Mouse (Mus musculus): Measurements from ENCODE around the gene Trim46.
A peak's percentile ranks its signal among the peaks of the same experiment; 100 is the strongest.
"Not testable (repeated sequence)": the region's sequence is repeated elsewhere in the genome, so short reads cannot be mapped to it uniquely, and the experiment has no call there.

Gene Trim46

DNA sequence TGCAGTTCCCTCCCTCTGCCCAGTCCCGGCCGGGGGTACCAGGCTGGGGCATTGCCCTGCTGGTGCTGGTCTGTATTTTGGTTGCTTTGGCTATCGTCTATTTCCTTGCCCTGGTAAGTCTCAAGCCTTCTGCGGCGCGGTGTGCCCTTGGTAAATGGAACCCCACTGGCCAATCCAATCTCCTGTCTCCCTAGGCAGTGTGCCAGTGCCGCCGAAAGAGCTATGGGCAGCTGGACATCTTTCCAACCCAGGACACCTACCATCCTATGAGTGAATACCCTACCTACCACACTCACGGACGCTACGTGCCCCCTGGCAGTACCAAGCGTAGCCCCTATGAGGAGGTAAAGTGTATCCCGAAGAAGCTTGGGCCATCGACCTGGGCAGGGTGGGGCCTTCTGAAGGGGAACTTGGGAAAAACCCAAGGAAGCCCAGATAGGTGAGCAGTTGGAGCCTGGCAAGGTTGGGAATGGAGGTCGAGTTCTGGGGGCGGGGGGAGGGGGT, 14.3 kb downstream of the Trim46 start:
- peak; percentile 92 for DNase-seq

DNA sequence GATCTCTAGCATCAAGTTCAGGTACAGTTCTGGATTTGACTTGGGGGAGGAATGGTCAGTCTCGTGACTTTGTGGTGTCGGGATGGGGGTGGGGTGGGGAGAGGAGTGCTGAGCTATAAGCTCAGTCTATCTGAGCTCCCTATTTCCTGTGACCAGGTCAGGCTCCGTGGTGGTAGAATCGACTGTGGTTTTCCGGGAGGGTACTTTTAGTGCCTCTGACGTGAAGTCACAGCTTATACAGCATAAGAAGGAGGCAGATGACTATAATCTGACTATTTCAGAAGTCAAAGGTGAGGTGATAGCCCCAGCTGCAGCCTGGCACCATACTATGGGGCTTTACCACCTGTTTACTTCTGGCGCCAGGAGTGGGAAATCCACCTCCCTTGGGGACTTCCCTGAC, 14.8 kb downstream of the Trim46 start:
- peak; percentile 86 for DNase-seq

DNA sequence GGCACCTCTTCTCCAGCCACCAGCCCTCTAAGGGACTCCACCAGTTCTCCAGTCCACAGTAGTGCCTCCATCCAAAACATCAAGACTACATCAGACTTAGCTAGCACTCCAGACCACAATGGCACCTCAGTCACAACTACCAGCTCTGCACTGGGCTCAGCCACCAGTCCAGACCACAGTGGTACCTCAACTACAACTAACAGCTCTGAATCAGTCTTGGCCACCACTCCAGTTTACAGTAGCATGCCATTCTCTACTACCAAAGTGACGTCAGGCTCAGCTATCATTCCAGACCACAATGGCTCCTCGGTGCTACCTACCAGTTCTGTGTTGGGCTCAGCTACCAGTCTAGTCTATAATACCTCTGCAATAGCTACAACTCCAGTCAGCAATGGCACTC, 15.5 kb downstream of the Trim46 start:
- DNase-seq: peak; percentile 84

DNA sequence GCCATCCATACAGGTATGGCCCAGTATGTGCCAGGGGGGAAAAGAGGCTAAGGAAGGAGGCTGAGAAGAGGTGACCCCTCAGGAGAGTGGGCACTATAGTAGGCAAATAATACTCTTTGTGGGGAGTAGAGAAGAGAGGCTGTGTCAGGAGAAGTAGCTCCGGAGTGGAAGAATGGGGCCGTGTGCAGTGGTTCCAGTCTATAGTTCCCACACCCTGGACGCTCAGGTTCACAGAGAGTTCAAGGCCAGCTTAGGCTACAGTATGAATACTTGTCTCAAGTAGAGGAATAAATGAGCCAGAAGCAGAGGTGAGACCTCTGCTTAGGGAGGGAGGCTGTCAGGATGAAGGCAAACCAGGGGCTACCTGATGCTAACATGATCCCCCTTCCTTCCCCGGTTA, 16.8 kb downstream of the Trim46 start:
- no peak for DNase-seq

- peak; percentile 93 for DNase-seq
Measured at GRCm38 (mm10) chr3:89228836-89229235, 17.3 kb downstream of the Trim46 start, which contains the start of gene Muc1. Gene Muc1, plus strand, starts transcription at chr3:89229057.

DNA sequence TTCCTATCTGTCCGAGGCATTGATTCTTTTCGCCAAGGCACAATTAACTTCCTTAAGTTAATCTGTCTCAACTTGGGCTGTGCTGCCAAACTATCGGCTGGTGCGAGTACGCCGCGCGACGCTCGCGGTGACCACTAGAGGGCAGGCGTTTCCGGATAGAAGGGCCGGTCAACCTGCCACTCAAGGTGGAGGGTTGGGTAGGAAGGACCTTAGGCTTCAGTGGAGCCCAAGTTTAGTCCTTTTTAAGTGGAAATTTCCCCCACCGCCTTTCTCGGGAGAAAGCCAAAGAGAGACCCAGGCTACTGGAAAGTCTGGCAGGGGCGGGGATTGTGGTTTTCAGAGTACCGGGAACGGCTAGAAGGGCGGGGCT, 17.9 kb downstream of the Trim46 start:
- DNase-seq: peak; percentile 99

GRCm38 (mm10) chr3:89227307-89228179, 18.6 kb downstream of the Trim46 start:
- peak; percentile 99 for DNase-seq

- no peak for DNase-seq
Measured at GRCm38 (mm10) chr3:89226900-89227299, 19.2 kb downstream of the Trim46 start, which contains the start of gene Mtx1. Gene Mtx1, minus strand, starts transcription at chr3:89227088.

DNA sequence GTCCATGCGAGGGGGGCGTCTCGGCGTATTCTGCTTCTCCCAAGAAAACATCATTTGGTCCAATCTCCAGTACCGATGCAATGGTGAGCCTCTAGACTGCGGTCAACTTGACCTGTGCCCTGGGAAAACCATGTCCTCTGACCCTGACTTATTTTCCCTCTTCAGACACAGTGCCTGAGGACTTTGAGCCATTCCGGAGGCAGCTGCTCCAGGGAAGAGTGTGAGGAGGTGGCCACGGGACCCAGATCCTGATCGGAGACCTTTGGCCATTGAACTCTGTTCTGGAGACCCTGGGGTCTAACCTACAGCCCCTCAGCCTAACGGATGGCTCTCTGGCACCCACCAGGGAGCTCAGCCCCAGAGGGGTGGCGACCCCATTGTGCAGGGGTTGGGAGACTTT, 19.7 kb downstream of the Trim46 start:
- no peak for DNase-seq

DNA sequence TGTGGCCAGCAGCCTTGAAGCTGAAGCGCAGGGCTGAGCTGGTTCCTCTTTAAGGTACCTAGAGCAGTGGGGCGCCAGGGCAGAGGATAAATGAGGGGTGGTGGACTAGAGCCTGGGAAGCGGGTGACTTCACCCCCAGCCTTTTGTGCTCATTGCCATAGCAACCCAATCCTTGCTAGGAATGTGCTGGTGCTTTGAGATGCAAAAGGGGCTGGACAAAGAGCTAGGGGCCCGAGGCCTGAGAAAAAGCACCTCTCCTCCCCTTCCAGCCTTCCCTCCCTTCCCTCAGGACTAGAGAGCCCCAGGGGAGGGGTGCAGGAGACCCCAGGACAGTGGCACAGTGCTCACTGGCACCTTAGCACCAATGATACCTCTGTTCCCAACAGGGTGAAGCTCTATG, 20.2 kb downstream of the Trim46 start:
- DNase-seq: no peak

DNA sequence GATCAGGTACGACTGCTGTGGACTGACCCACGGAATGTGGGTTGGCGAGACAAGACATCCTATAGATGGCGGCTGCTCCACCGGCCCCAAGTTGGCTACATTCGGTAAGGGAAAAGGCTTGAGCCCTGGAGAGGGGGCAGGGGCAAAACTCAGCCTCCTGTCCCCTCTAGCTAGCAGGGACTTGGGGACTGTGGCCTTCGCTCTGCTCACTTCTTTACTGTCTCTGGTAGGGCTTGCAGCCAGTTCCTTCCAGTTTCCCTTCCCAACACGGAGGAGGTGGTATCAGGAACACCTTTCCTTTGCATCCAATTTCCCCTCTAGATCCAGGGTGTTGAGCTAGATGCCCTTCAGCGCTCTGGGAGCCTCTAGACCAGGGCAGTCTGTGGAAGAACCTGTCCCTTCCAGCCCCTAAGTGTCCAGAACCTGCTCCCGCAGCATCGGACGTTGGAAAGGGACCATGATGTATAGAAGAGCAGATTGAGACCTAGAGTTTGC, 20.7 kb downstream of the Trim46 start:
- DNase-seq: no peak

- no peak for DNase-seq
Measured at GRCm38 (mm10) chr3:89224796-89225195, 21.3 kb downstream of the Trim46 start.

- no peak for DNase-seq
Measured at GRCm38 (mm10) chr3:89221167-89221566, 24.9 kb downstream of the Trim46 start.

DNA sequence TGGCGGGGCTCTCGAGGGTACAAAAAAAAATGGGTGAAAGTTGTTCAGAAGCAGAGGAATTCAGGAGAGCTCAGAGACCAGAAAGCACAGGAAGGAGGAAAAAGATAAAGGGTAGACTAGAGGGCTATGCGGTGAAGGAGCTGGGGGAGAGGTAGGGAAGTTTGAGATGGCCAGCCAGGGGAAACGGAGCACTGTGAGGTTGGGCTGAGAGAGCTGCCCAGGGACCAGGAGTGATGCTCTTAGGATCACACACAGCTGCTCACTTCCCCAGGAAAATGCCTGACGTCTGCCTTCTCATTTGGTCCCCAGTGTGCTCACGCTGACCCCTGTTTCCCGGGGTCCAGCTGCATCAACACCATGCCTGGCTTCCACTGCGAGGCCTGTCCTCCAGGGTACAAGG, 26.6 kb downstream of the Trim46 start:
- DNase-seq: no peak

DNA sequence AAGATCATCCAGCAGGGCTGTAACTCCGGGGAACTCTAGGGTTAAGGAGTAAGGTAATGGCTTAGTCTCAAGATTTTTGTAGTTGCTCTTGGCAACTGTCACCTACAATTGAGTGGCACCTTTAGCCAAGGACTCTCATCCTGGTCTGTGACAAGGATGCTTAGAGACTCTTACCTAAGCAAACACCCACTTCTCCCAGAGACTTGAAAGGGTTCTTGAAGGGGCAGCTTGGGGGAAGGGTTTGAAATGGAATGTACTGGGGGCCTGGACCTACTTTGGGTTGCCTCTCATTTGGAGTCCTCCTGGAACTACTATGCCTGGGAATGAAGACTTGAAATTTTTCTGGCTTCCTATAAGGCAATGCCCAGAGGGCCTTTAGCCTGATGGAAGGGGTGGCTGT, 27.8 kb downstream of the Trim46 start:
- no peak for DNase-seq

DNA sequence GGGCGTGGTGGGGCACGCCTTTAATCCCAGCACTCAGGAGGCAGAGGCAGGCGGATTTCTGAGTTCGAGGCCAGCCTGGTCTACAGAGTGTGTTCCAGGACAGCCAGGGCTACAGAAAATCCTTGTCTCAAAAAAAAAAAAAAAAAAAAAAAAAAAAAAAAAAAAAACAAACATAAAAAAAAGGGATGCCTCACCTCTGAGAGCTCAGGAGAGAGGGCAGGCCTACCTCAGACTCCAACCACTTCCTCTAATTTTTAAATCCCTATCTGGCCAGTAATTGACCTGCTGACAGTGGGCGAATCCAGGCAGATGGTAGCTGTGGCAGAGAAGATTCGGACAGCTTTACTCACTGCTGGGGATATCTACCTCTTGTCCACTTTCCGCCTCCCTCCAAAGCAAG, 29.7 kb downstream of the Trim46 start:
- DNase-seq: not testable (repeated sequence)

DNA sequence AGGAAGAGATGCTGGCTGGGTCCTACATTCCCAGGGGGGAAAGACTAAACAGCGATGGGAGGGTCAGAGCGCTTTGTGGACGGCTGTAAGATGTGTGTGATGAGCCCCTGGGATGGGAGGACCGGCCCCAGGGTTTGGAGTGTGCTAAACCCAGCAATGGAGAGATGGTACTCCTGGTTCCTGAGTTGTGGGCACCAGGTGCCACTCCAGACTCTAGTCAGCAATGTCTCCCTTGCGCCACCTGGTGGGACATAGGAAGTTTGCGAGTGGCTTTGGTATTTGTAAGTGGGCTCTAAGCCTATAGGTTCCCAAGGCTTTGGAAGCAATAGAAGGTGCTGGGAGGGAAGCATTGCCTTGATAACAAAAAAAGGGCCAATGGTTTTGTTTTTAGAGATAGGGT, 30.3 kb downstream of the Trim46 start:
- peak; percentile 98 for DNase-seq

- DNase-seq: peak; percentile 95
Measured at GRCm38 (mm10) chr3:89214681-89215411, 31.3 kb downstream of the Trim46 start, which contains the start of gene Thbs3. Gene Thbs3, plus strand, starts transcription at chr3:89215180.

DNA sequence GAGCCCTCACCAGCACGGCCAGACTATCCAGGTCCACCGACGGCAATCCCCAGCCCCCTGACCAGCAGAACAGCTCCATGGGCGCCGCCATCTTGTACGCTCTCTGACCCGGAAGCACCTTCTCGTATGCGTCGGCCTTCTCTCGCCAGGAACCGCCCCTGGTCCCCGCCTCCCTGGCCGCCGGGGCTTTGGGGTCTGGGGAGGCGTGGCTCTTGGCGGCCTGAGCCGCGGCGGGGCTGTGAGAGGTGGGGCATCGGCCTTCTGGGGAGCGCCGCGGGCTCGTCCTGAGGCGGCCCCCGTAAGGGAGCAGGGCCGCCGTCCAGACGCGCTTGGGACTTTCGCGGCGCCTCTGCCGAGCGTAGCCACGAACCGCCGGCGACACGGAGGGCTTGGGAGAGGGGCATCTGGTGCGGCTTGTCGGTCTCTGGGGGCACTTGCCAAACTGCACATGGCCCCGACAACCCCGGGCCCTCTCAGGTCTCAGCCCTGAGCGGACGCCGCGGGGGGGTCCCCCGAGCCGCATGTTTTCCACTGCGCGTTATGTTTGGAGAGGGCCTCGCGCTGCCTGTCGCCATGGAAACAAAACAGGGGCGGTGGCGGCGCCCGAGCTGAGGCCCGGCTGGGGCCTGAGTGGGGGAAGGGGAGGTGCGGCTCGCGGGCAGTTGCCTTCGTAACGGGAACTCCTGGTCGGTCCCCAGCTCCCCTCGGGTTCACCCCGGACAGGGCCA, 32.1 kb downstream of the Trim46 start:
- peak; percentile 100 for DNase-seq

DNA sequence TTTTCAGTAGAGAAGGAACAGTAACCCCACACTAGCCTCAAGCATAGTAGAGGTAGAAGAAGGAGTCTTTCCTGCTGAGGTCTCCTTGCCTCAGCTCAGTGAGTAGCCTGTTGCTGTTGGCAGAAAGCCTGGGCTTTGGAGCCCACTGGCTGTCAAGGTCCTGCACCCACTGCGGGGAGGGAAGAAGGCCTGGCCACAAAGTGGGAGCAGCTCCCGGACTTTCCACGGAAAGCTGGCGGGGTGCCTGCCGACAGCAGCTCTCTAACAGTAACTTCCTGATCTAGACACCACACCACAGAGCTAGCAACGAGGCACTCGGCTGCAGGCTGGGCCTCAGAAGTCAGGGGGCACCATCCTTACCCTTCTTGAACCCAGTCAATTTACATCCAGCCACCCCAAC, 35.4 kb downstream of the Trim46 start:
- peak; percentile 96 for DNase-seq

DNA sequence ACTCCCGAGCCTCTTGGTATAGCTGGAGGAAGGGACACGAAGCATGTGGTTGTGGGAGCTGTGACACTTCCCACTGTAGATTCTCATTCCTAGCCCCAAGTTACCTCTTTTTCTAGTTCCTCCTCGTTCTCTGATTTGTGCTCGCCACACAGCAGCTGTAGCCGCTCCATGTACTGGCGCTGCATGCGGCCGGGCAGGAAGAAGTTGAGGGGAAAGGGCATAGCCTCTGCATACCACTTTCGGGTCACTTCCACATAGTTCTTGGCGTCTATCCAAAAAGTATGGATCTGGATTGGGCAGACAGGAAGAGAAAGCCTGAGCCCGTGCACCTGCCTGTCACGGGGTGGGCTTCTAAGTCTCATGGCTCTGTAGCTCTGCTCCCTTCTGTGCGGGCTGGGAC, 35.9 kb downstream of the Trim46 start:
- DNase-seq: peak; percentile 95

GRCm38 (mm10) chr3:89209731-89210130, 36.4 kb downstream of the Trim46 start:
- peak; percentile 91 for DNase-seq

DNA sequence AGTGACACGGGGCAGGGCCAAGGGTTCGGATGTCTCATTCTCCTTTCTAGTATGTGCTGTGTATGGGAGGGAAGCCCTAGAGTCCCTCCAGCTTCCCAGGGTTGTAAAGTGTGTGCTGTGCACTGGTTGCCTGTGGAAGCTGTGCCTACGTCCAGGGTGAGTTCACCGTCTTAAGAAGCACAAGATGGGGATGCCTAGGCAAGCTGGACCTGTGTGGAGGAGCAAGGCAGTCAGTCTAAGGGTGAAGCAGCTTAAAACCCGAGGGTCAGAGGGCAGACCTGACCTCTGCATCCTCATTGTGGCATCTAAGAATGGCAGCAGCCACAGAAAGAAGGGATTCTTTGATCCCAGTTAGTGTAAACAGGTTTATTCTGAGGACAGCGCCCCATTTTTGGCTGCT, 37.4 kb downstream of the Trim46 start:
- DNase-seq: peak; percentile 84

Data from heart, adult 11 months (tissue).